Mouse (Mus musculus): Measurements from ENCODE around the gene Olfr177.

The Olfr177 gene

GRCm38 (mm10) chr16:58874668-58875067 lies at the start of gene Olfr177:
Gene Olfr177, minus strand, starts transcription at chr16:58874768.
- DNase-seq (ENCODE audit: low read depth in 2 of 2, low spot score in 2 of 2) = no peak

- no peak for DNase-seq (ENCODE audit: low read depth in 2 of 2, low spot score in 2 of 2)
Observed at GRCm38 (mm10) chr16:58891963-58892362, 17.4 kb upstream of the Olfr177 start, which contains the start of gene Olfr178. Gene Olfr178, minus strand, starts transcription at chr16:58892063.

GRCm38 (mm10) chr16:58884416-58884815 lies 9.8 kb upstream of the Olfr177 start:
- no peak for DNase-seq (ENCODE audit: low read depth in 2 of 2, low spot score in 2 of 2)

- DNase-seq (ENCODE audit: low read depth in 2 of 2, low spot score in 2 of 2) = no peak
Observed at GRCm38 (mm10) chr16:58861479-58861878, 13.1 kb downstream of the Olfr177 start.

GRCm38 (mm10) chr16:58860032-58860737 lies 14.4 kb downstream of the Olfr177 start:
- DNase-seq (ENCODE audit: low read depth in 2 of 2, low spot score in 2 of 2) = no peak

- no peak for DNase-seq (ENCODE audit: low read depth in 2 of 2, low spot score in 2 of 2)
Observed at GRCm38 (mm10) chr16:58826732-58827319, 47.7 kb downstream of the Olfr177 start, which contains the start of gene Olfr175-ps1. Gene Olfr175-ps1, minus strand, starts transcription at chr16:58826782.

Measured in CD8-positive naive resting alpha-beta T cell, adult 2 months (primary cell).